Mouse (Mus musculus): ENCODE results near the gene Hist1h4f.
"Not testable (repeated sequence)": the region's sequence is repeated elsewhere in the genome, so short reads cannot be mapped to it uniquely, and the experiment has no call there.

GRCm38 (mm10) chr13:23573034-23573897, 21.8 kb upstream of the Hist1h4f start:
- TF ChIP-seq CTCF (IDR thresholded peaks at IDR 0.05; ENCODE audit: low read depth, low read length); GATA1 (IDR thresholded peaks at IDR 0.05; ENCODE audit: borderline replicate concordance, low read length); TAL1 (conservative IDR thresholded peaks at IDR 0.05; ENCODE audit: low read depth, low read length); GATA2 (IDR thresholded peaks at IDR 0.05; ENCODE audit: borderline replicate concordance, low read depth, low read length): not testable (repeated sequence)
